Mouse (Mus musculus) heart, adult 8-10 months (tissue): ENCODE results near the gene Gm14214. TPM values are rescaled to one million over a fixed set of nuclear protein-coding genes. Genes with fewer than 3 reads are reported as not detected.

Experiments
- DNase-seq: peaks from one replicate; pipeline ENCODE4 v3.0.0; 2022; ENCODE audit warnings: low spot score
- total RNA-seq, 4 experiments: library from RNA; stranded (reverse); gene quantifications; 2 replicates each; pipeline ENCODE4 v1.2.4; 2022

The Gm14214 gene
- not detected for total RNA-seq

DNA sequence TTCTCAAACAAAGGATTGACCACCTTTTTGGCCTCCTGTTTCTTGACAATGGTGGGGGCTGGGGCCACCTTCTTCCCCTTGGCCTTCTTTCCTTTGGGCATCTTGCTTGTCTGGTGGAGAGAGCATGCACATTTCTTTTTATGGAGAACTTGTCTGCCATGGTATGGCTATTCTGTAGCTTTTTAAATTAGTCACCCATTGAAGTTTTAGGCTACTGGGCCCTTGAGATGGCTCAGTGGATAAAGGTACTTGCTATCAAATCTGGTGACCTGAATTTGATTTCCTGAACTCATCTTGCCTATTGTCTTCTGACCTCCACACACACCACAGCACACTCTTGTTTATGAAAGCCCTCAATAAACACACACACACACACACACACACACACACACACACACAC, at the start of gene Gm14214:
Gene Gm14214 (minus strand): TSS at position 101 of the 400 bp plus-strand sequence.
- no peak for DNase-seq

DNA sequence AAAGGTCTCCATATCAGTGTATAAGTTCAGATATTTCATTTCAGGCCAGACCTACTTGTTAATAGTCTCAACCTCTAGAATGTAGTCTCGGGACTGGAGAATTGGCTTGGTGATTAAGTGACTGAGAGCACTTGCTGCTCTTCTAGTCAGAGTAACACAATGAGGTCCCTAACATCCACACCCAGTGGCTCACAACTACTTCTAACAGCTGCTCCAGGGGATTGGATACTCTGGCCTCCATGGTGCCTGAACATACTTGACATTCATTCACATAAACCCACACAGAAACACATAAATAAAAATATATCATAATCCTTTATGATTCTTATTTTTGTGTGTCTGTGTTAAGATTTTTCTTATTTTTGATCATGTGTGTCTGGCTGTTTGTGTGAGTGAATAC, 48.8 kb upstream of the Gm14214 start:
- DNase-seq = no peak

DNA sequence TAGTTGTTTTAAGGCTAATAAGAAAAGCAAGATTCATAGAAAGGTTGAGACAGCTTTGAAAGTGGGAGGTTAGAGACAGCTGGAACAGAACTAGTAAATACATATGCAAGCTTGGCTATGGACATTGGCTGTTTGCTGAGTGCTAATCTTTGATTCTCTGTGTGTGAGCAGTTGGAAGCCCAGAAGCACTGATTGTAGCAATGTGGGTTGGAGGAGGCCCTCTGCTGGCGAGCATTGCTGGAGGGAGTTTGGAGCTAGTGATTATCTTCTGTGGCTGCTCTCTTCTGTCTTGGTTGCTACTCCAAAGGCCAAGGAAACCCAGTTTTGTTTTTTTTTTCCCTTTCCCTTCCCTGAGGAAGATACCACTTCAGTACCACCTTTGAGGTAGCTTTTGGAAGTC, 48.0 kb upstream of the Gm14214 start:
- peak; percentile 23 for DNase-seq

DNA sequence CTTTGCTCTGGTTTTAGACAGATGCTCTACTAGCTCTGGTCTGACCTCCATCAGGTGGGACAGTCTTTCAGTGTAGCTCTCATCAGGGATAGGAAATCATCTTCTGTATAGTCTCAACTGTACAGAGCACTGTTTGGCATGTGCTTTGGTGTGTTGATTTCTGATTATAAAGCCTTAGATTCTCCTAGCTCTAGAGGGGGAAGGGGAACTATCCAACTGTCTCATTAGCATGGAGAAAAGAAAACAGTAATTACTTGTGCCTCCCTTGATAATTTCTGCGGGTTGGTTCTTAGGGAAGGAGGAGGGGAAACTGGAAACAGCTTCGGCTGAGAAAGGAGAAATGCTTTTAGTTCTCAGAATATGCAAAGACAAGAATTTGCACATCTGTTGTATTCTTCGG, 47.3 kb upstream of the Gm14214 start:
- DNase-seq = no peak

DNA sequence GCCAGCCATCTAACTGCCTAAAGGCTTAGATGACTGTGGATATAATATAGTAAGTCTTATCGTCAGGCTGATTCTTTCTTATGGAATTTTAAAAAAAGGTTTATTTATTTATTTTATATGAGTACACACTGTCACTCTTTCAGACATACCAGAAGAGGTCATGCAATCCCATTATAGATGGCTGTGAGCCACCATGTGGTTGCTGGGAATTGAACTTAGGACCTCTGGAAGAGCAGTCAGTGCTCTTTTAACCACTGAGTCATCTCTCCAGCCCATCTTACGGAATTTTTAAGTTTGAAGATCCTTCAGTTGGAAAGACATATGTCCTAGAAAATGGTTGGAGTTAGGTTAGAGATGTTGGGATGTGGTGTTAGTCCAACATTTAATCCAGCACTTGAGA, 43.6 kb upstream of the Gm14214 start:
- no peak for DNase-seq

DNA sequence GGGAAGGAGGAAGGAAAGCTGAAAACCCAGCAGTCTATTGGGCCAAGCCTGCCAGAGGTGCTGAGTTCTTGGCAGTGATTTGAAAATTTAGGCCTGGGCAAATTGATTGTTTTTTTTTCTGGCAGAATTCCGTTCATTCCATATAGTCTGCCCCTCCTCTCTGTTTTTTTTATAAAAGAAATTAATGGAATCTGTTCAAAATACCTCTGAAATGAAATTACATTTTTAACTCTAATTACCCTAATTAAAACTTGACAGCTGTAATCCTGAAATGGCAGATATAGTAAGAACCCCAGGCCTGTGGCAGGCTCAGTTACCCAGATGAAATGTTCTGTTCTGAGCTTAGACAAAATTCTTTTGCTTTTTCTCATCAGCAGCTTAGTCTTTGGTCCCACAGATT, 41.0 kb upstream of the Gm14214 start:
- no peak for DNase-seq

DNA sequence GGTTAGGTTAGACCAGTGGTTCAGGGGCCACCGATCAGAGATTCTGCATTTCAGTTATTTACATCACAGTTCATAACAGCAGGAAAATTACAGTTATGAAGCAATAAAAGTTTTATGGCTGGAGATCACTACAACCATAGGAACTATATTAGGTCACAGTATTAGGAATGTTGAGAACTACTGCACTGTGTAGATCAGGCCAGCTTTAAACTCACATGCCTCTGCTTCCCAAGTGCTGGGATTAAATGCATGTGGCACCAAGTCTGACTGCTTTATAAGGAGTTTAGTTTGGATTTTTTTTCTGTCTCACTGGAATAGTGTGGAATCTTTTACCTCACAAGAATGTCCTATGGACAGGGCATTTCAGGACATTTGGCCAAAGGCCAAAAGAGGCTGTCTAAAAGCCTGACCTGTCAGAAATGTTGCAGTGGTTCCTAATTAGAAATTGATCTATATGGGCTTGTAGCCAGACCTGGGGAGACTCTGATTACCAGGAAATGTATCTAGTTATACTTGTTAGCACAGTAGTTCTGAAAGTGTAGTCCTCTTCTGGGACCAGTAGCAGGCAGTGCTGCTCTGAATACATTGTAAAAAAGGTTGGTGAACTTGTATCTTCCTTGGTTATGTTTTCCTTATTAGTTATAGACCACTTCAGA, 39.4 kb upstream of the Gm14214 start:
- DNase-seq = peak; percentile 34

DNA sequence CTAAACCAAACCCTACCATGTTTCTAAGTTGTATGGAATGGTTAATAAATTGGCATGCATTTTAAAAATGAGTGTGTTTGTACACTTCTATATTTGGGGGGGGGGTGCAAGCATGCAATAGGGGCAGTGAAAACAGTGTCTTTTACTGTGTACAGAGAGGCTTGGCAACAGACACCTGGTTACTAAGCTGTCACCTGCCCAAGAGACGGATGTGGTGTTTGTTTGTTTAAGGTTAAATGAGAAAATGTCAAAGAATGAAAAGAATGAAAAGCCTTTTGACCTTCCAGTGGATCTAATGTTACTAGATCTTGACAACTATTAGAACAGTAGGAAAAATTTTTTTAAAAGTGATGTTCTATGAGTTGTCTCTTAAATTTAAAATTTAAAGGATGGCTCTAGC, 37.9 kb upstream of the Gm14214 start:
- no peak for DNase-seq

DNA sequence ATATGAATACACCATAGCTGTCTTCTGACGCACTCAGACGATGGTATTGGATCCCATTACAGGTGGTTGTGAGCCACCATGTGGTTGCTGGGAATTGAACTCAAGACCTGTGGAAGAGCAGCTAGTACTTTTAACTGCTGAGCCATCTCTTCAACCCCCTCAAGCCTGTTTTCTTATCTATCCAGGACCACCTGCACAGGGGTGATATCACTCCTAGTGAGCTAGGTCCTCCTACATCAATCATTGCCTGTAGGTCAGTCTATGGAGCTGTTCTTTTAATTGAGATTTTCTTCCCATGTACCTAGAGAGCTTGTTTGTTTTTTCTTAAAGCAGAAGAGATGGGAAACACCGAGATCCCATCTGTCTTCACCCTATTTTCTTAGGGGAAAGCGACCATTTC, 34.0 kb upstream of the Gm14214 start:
- DNase-seq = no peak

DNA sequence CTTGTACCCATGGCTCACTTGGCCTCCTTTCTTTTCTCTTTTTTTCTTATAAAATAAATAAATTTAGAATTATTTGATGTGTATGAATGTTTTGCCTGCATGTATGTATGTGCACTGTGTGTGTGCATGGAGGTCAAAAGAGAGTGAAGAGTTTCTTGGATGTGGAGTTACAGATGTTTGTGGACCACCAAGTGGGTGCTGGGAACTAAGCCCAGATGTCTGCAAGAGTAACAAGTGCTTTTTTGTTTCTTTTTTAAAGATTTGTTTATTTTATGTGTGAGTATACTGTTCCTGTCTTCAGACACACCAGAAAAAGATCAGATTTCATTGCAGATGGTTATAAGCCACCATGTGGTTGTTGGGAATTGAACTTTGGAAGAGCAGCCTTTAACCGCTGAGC, 33.5 kb upstream of the Gm14214 start:
- no peak for DNase-seq

DNA sequence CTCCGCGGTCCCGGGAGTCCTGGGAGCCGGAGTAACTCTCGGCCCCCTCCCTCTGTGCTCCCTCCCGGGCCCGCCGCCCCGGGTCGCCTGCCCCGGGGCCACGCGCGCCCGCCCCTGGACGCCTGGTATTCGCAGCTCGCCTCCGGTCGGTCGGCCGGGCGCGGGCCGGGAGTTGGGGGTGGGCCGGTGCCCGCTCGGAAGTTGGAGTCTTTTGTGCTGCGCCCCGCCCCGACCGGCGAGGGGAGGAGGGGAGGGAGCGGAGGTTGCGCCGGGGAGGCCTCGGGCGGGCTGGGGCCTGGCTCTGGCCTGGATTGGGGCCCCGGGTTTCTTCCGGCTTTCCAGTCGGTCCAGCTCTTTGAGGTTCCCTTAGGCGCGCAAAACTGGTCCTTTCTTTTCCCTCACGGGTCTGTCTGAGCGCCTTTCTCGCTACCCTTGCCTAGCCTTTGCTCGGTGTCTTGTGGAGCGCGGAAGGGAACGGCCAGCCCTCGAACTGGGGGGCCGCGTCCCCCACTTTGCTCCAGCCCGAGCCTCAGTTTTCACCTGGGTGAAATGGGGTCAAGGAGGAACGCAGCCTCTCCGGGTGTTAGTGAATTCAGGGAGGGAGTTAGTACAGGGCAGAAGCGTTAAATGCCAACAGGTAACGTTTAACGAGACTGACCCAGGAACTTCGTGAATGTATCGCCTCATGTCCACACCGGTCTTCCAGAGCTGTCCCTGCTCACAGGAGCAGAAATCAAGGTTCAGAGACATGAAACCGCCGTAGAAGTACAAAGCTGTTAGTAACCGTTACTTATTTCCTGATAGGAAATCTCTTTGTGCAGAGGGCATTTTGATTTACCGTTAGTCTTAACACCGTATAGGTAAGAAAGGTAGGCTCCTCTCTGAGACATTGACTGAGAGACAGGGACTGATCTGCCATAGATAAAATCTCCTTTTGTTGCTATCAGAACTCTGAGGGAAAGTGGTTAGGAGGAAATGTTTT, 22.1 kb upstream of the Gm14214 start:
- peak; percentile 70 for DNase-seq

DNA sequence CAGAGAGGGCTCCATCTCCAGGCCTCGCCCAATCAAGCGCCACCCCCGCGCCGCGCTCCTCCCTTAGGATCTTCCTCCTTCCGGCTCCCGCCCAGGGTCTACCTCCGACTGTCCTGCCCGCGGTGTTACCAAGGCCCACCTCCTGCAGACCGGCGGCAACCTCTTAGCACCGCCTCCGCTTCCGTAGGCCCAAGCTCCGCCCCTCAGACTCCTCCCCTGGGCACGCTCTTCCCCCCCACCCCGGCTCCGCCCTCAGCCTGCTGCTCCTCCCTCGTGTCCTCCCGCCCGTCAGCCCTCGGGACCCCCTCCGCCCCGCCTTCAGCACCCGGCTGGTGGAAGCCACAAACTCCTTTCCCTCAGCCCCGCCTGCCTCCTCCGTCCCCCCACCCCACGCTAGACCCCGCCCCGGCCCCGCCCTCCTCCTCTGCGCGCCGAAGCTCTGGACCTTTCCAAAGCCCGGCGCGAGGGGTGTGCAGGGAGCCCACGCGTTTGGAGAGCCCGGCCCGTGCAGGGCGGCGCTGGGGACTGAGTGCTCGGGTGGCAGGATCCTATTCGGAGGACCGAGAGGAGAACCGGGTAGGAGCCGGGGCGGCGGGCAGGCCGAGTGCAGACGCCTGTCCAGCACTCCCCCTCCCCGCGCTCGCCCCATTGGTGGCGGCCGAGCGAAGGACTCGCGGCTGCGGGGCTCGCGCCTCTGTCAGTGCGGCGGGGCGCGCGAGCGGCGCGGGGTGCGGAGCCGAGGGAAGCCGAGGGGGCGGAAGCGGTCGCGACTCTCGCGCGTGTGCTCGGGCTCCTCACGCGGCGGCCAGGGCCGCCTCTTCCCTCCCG, 21.0 kb upstream of the Gm14214 start, which contains the start of the genes Raly and a:
Gene Raly (plus strand): TSS at position 441 of the 828 bp plus-strand sequence.
Gene a (plus strand): TSS at position 747 of the 828 bp plus-strand sequence.
- DNase-seq = peak; percentile 95

DNA sequence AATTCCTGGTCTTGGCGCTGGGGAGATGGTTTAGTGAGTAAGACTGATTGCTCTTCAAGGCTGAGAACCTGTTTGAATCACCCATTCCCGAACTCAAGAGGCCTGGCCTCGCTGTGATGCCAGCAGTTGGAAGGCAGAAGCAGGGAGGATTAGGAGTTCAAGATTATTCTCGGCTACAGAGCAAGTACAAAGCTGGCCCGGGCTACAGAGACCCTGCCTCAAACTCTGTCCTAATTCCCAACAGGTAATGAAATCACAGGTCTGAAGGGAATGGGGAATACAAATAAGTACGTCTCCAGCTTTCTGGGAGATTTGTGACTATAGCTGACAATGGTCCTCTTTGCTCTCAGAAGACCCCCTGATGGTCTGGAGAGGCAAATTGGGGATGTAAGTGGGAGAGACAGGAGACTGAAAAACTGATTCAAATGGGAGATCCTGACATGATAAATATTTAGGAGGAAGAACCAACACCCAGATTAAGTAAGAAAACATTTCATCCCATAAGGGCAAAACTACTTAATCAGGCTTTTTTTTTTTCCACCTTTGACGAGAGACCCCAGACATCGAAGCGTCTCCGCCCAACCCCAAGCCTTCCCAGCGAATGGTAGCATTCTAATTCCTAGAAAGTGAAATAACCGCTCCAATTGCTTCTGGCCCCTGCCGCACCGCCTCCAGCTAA, 20.3 kb upstream of the Gm14214 start:
- DNase-seq = no peak

DNA sequence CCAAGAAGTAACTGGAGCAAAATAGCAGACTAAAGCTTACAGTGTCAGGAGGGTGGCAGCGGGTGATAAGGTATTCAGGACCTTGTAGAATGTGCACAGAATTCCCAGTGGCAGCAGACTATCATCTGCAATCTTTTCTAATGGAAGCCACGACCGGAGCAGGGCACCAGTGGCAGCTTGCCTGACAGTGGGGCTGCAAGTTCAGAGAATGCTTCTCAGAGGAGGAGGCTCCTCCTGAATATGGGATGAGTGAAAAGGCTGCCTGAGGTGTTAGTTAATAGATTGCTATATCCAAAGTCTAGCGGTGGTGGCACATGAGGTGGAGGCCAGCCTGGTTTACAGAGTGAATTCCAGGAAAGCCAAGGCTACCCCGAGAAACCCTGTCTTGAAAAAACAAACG, 19.6 kb upstream of the Gm14214 start:
- DNase-seq = no peak

DNA sequence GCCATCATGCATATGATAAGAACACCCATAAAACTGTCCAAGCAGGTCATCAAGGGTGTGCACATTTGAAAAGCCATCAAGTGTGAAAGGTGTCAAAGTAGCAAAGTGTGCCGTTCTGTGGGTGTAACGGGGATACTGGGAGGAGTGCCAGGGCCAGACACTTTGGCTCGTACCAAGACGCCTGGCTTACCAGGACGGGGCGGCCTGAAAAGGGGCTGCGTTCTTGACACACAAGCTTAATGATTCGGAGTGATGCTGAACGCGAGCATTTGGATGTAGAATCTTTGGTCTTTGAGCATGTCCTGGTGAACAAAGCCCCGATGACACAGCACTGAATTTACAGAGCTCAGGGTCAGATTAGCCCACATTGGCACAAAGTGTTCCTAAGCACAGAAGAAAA, 16.9 kb upstream of the Gm14214 start:
- DNase-seq = no peak

DNA sequence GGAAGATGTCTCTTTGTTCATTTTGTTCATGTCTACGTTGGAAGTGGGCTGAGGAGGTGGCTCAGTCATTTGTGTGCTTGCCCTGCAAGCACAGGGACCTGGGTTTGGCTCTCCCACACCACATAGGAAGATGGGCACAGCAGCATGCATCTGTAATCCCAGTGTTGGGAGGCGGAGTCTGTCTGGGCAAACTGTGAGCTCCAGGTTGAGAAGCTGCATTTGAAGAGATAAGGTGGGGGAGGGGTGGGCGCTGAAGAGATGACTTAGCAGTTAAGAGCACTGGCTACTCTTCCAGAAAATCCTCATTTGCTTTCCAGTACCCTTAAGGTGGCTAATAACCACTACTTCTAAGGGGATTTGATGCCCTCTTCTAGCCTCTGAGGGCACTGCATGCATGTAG, 16.4 kb upstream of the Gm14214 start:
- no peak for DNase-seq

DNA sequence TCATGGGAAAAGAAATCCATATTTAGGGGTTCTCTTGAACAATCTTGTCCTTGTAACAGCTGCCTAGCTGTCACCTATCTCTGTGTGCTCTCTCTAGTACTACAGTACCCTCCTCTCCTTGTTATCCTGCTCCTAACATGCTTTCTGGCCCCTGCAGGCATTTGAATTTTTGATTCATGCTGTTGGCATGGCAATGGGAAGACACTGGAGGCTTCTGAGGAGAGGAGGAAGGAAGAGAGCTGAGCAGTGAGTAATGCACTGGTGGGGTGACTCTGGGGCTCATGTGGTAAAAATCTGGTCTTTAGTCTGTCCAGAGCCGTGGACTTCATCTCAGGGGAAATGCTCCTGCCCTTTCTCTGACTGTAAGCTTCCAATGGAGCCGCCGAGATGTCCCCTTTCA, 15.5 kb upstream of the Gm14214 start:
- DNase-seq = no peak

DNA sequence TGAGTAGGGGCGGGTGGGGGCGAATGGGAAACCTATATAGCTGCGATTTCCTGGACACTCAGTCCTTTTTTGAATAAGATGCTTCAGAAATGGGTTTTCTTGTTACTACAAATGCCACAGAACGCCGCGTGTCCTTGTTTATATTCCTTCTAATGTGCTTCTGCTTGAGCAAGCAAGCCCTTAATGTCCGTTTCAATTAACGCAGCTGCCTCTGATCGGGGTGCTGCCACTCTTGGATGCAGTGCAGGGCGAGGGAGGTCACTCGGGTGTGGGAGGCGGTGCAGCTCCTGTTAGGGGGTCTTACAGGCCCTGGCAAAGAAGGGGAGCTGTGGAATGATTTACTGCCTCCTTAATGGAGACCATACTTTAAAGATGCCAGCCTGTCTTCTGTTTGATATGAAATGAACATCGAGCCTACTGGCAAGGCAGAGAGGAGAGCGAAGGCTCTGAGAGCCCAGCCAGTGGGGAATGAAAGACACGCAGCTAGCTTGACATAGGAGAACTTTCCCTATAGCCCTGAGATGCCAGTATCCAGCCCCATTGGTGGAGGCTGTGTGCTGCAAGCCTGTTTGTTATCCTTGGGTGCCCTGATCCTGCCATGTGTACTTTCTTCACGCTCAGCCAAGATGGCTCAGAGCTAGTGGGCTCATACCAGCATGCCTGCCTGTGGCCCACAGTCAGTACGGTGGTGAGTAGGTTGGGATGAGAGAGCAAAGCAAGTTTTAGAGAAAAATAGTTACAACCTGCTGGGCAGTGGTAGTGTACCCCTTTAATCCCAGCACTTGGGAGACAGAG, 13.2 kb upstream of the Gm14214 start:
- no peak for DNase-seq

DNA sequence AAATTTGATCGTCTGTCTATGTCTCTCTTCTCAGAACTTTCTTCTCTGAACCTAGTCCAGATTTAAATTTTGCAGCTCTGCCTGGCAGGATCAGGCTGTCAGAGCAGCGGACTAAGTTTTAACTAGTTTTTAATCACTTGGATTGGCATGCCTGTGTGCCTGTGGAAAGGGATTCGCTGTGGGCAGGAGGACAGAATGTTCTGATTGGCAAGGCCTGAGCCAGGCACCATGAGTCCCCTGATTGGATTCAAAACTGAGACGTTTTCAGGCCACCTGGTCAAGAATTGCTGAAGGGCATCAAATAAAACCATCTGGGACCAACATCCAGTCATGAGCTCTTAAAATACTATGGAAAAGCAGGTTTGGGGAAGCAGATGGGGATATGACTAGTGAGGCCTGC, 12.5 kb upstream of the Gm14214 start:
- DNase-seq = no peak

DNA sequence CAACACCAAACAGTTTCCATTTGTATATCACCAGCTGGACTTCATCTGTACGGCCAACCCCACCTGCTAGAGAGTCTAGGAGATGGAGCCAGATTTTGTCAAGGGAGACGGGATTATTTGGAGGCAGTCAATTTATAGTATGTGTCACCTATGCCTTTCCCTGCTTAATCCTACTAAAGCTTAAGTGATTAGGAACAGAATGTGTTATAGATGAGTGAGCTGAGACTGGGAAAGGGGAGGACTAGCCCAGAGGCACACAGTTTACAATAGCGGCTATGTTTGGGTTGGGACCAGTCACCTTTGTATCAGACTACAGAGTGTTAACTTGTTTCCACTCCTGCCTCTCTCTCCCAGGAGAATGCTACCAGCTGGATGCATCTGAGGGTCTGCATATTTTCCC, 9.8 kb upstream of the Gm14214 start:
- no peak for DNase-seq

DNA sequence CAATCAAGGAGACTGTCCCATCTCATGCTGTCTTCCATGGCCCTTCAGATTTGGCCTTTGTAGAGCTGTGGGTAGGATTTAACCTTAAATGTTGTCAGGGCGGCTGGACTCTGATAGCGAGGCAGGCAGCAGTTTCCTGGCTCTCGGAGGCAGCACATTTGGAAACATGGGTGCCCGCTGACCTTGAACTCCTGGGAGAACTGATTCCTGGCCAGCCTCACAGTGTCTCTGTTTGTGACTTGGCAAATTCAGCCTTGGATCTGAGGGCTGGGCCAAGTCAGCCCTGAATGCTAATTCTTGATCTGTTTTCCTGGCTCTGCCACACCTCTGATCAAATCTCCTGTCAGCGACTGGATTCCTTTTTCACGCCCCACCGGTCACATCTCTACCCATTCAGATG, 6.7 kb upstream of the Gm14214 start:
- no peak for DNase-seq
